Mouse (Mus musculus): ENCODE measurements at regions not wholly inside any gene's neighbourhood (a gene's known extent, or its start where the extent isn't known, plus 50 kb on each side); places are given as distances from the start of the nearest gene placed in this dataset.

DNA sequence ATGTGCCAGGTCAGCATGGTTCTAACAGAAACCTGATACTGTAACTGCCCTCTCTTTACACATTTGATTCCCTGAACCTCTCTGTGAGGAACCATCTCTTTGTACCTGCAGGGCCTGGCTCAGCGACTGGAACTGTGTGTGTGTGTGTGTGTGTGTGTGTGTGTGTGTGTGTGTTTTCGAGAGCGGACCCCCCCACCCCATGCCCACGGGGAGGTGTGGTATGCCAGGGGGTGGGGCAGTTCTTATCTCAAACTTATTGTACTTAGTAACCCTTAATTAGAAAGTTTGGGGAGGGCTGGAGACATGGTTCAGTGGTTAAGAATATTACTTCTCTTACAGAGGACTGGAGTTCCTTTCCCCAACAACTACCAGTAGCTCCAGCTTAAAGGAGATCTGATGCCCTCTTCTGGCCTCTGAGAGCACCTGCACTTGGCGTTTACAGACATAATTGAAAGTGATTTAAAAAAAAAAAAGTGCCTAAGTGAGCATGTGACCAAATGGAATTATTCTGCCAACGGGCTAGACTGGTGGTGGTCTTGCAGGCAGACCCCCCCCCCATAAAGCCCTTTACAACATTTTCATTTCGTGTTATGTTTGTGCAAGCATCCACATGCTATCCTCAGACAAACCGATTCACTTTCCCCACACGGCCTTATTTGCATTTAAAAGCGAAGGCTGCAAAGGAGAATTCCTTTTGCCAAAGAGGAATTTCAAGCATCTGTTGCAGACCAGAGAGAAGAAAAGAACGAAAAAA, 77.7 kb upstream of the Med14 start:
- peak; percentile 42 to 56 for DNase-seq (ENCODE audit: low spot score in 2 of 2)

DNA sequence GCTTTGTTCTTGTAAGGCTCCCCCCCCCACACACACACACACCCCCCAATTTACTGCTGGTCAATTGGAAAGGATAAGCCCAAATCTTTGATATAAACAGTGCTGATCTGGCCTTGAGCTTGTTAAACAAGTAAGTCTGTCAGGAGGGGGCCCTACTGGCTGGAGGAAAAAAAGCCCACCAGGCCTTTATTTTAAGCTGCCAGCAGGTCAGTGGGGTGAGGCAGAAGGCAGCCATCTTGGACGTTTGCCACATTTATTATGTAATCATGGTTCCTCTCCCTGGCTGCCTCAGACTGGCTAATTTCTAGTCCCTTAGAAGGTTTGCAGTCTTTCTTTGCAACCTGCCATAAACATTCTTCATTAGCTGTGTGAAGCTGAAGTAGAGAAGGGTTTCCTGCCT, 75.9 kb upstream of the Med14 start:
- DNase-seq (ENCODE audit: low spot score in 2 of 2) = no peak

DNA sequence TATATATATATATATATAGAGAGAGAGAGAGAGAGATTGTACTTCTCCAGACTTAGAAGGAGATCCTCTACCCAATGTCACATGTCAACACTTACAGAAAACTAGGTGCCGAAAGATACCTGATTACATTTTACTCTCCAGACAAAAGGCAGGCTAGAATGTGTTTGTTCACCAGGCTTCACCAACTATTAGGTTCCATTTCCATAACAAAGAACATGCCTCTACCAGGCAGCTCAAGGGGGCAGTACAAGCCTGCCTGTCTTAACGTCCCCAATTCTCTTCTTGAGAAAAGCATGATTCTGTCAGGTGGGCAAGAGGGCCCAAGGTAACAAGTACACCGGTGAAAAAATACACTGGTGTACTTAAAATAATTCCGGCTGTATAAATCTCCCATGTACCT, 72.8 kb upstream of the Med14 start:
- no peak for DNase-seq (ENCODE audit: low spot score in 2 of 2)

DNA sequence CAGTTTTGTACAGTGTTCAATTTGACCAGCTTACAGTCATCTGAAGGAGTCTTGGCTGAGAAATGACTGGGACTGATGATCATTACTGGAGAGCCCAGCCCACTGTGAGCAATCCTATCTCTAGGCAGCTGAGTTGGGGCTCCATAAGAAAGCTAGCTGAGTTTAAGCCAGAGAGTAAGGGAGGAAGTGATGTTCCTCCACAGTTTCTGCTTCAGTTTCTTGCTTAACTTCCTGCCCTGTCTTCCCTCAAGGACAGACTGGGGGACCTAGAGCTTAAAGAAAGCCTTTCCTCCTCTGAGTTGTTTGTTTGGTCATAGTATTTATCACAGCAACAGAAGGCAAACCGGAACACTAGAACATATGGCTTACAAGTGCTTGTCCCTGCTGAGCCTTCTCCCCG, 70.8 kb upstream of the Med14 start:
- DNase-seq (ENCODE audit: low spot score in 2 of 2) = no peak

DNA sequence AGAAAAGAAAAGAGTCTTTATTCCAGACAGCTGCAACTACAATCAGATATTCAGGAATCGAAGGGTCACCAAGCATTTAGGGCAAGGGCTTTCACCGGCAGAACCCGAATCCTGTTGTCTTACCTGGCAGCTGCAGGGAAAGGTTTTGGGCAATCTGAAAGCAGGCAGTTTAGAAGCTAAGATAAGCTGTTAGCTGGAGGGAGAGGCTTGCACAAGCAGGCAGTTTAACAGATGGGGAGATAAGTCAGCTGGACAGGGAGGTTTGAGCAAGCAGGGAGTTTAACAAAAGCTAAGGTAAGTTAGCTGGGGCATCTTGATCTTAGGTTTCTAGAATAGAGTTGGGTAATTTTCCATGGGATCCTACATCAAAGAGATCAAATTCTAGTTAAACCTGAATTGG, 67.3 kb upstream of the Med14 start:
- DNase-seq (ENCODE audit: low spot score in 2 of 2) = no peak

DNA sequence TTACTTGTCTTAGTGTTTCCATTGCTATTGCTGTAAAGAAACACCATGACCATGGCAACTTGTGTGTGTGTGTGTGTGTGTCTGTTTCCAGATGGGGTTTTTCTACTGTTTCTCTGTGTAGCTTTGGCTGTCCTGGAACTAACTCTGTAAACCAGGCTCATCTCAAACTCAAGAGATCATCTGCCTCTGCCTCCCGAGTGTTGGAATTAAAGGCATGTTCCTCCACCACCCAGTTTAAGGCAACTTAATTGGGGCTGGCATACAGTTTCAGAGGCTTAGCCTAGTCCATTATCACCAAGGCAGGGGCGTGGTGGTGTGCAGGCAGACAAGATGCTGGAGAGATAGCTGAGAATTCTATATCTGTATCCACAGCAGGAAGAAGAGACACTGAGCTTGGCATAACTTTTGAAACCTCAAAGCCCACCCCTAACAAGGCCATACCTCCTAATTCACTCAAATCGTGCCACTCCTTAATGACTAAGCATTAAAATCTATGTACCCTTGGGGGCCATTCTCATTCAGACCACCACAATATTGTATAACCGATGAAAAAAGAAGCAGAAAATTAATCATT, 65.5 kb upstream of the Med14 start:
- no peak for DNase-seq (ENCODE audit: low spot score in 2 of 2)

DNA sequence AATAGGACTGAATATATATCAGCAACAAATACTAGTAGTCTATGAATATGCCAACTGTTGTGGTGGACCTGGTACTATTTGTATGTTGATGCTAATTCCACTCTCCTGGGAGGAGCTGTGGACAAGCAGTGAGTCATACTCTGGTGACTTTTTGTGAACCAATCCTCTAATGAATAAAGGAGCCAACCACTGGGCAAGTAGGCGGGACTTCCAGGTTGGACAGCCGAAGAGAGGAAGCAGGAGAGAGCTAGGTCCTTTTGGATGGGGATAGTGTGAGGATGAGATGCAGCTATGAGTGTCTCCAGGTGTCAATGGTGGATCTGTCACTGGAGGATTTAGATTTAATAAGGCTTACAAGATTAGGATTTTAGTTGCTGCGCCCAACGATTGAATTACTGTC, 64.8 kb upstream of the Med14 start:
- DNase-seq (ENCODE audit: low spot score in 2 of 2) = no peak

DNA sequence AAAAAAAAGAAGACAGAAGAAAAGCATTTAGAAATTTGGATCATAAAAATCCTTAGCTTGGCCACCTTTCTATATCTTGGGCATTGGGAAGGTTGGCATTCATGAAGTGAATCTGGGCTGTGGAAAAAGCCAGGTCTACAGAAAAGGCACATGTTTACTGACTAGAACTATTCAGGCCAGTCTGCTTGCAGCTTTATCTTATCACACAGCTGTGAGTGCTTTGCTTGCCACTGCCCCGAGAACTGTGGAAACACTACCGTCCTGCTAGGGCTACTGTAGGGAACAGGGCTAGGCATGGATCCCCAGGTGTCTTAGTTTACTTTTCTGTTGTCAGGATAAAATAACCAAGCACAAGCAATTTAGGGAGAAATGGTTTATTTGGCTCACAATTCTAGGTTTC, 63.4 kb upstream of the Med14 start:
- DNase-seq (ENCODE audit: low spot score in 2 of 2) = no peak

DNA sequence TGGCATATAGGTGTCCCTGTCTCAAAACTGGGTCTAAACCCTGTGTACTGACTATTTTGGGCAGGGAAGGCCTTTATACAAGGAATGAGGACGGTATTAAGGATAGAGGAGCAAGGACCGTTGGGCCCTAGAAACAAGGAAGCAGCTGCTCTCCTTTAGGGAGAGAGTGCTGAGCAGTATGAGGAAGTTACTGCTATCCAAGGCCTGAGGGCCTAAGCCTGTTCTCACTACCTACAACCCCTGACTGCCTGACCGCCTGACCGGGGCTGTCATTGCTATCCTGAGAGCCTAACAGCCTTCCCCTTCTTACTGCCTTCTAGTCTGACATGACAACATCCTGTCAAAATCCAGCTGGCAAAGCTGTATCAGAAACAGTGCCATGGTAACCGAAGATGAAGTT, 62.6 kb upstream of the Med14 start:
- DNase-seq (ENCODE audit: low spot score in 2 of 2) = no peak

DNA sequence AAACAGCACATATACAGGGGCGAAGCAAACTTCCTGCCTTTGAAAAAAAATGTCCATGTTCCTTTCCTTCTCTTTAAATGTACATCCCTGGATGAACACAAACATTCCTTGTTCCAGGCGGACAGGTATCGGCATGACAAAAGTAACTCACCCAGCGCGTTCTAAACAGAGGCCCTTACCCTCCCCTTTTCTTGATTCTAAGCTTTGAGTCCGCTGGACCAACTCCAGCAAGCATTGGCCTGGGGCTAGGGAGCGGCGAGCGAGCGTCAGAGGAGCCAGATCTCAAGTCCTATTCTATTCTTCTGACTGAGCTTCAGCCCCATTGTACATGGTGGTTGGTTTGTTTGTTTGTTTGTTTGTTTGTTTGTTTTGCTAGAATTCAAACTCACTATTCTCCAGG, 60.9 kb upstream of the Med14 start:
- no peak for DNase-seq (ENCODE audit: low spot score in 2 of 2)

DNA sequence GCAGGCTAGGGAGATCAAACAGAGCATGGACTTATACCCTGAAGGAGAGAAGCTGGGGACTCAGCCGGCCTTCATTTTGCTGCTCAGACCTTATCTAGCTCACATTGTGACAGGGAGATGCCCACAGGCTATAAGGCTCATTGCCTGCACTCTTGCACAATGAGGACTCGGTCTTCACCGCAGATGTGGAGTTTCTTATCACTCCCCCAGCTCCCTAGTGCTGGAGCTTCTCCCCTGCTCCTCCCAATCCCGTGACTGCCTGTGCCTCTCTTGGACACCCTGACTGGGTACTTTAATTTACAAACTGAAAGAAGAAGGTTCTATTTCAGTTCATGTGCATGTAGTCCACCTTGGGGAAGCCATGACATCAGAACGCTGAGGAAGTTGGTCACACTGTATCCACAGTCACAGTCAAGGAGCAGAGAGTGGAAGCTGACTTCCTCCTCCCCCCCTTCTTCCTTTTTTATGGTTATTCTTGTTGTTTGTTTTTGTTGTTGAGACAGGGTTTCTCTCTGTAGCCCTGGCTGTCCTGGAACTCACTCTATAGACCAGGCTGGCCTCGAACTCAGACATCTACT, 51.3 kb upstream of the Med14 start:
- no peak for DNase-seq (ENCODE audit: low spot score in 2 of 2)

Small RNA genes in the stretch of these regions (microRNA-seq; reads per million reads assigned to microRNA genes)
- gene Gm25063 = 0 reads per million in 2 experiments
